Mouse (Mus musculus) lung, adult 2 months (tissue): Measurements from ENCODE around the gene Susd1.

Experiments
- CTCF ChIP-seq: fragments of 200-500 bp; IDR thresholded peaks from 2 replicates; pipeline ENCODE4 v1.5.1; 2011; ENCODE audit warnings: mild to moderate bottlenecking, low read length, control low read depth; ENCODE audit not compliant: insufficient read depth
- POLR2A ChIP-seq: fragments of 200-500 bp; IDR thresholded peaks from 2 replicates; pipeline ENCODE4 v1.6.1; 2011; ENCODE audit warnings: low read depth, mild to moderate bottlenecking, control low read depth, low read length, borderline replicate concordance; ENCODE audit errors: extremely low read depth

DNA sequence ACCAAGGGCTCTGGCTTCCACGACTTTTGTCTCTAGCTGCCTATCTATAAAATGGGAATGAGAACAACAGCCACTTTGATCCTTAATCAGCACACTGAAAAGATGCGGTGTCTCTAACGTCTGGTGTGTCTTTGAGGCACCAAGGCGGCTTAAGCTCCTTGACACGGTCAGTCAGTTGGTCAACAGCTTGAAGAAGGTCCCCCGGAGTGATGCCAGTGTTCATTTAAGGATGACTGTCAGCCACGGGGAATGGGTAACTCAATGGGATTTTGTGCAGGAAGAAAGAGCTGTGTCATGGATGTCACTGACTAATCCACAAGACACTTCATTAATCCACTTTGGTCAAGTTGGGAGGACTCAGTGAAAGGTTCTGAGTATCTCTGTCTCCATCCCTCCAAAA is 103.3 kb downstream of the Susd1 start:
- no peak for TF ChIP-seq POLR2A
- no peak for TF ChIP-seq CTCF
